Mouse (Mus musculus): Measurements from ENCODE around the gene Rbm44.

DNA sequence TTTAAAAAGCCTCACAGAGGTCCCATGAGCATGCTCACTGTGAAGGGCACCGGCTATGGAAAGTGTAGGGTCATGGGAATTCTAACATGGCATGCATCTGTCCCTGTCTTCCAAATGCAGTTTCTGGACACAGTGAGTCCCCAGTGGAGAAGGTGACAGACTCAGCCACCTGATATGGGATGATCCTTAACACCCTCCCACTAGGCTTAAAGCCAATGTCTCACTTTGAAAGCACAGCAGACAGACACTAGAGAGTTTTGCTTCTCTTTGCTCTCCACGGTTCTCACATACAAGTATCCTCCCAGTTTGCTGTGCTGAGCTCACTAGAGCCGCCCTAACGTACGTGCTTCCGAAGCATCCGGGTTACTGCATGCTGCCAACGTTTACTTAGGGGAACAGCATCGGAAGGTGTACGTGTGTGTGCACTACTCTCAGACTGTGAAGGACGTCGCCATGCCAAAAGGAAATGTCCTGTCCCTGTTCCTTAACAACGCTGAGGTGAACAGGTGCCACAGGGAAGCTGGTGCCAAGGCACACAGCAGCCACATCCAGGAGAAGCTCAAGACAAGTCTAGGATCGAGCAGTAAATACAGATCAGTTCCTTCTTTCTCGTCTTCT, 41.4 kb upstream of the Rbm44 start:
- TF ChIP-seq CTCF (IDR thresholded peaks at IDR 0.05; ENCODE audit: low read depth) (no peak), EP300 (IDR thresholded peaks at IDR 0.05; ENCODE audit: low read depth) (no peak)
